Mouse (Mus musculus) cortical plate, adult 2 months (tissue): ENCODE measurements around the gene Crtc2. TPM values are rescaled to one million over a fixed set of nuclear protein-coding genes. Genes with fewer than 3 reads are reported as not detected.

ENCODE experiments used
- H3K27ac ChIP-seq: fragments of 200-500 bp; 2 replicates; pipeline ENCODE4 v1.5.1; 2012; ENCODE audit warnings: low read length, control low read depth, inconsistent platforms; ENCODE audit not compliant: insufficient read depth
- H3K4me1 ChIP-seq: fragments of 200-500 bp; 2 replicates; pipeline ENCODE4 v1.6.1; 2011; ENCODE audit warnings: low read length; ENCODE audit not compliant: control insufficient read depth, insufficient read depth
- H3K4me3 ChIP-seq: fragments of 200-500 bp; 2 replicates; pipeline ENCODE4 v1.5.1; 2011; ENCODE audit warnings: mild to moderate bottlenecking, low read length, control low read depth; ENCODE audit not compliant: insufficient read depth
- CTCF ChIP-seq: fragments of 200-500 bp; IDR thresholded peaks from 2 replicates; pipeline ENCODE4 v1.5.1; 2011; ENCODE audit warnings: mild to moderate bottlenecking, control low read depth, low read length; ENCODE audit not compliant: insufficient read depth; ENCODE audit errors: extremely low read depth
- POLR2A ChIP-seq: fragments of 200-500 bp; IDR thresholded peaks from 2 replicates; pipeline ENCODE4 v1.6.1; 2011; ENCODE audit warnings: mild to moderate bottlenecking, low read length, control low read depth; ENCODE audit not compliant: insufficient read depth; ENCODE audit errors: extremely low read depth
- polyA plus RNA-seq: library from polyadenylated mRNA; depleted of rRNA; stranded (reverse); fragments of >200 nt; gene quantifications from 2 replicates; pipeline ENCODE4 v1.2.3, GENCODE M21; 2012; rRNA removed

The Crtc2 gene
- polyA plus RNA-seq, 1 experiment = 45.7 TPM

DNA sequence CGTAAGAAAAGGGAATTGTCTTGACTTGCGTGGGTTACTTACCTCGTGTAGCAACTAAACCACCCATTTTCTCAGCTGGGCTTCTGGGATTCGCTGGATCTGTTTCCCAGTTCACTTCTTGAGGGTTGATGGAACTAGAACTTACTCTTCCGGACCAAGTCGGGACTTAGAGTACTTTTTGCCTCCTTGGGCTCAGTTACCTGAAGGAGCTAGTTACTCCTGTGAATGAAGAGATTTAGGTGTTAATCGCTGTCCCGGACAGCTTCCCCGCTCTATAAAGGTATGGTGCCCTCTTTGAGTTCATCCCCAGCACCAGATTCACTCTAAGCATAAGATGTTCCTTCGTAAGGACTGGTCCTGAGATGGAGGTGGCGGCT is 40.1 kb downstream of the Crtc2 start:
- no peak overlapping the region for H3K27ac ChIP-seq
- H3K4me3 ChIP-seq = peak overlapping the region; percentile 67
- TF ChIP-seq POLR2A = no peak
- TF ChIP-seq CTCF = no peak
- H3K4me1 ChIP-seq = peaks cover 2% of the 10 kb centered on the region; the same call in 1 of the 2 replicates

- TF ChIP-seq POLR2A (no peak), CTCF (no peak)
- Histone ChIP-seq H3K27ac (no peak overlapping the region), H3K4me1 (peaks cover 2% of the 10 kb centered on the region; the same call in 1 of the 2 replicates)
Measured at GRCm38 (mm10) chr3:90294651-90295050, 40.7 kb downstream of the Crtc2 start.

GRCm38 (mm10) chr3:90305801-90306200 is 51.8 kb downstream of the Crtc2 start:
- no peak overlapping the region for H3K4me3 ChIP-seq
- 0 out of 2 replicates have a peak, but pooled peaks cover 2% of the 10 kb centered on the region for H3K4me1 ChIP-seq
- TF ChIP-seq POLR2A (no peak), CTCF (no peak)
- H3K27ac ChIP-seq = no peak overlapping the region

More at GRCm38 (mm10) chr3:90294651-90295050, 40.7 kb downstream of the Crtc2 start:
- peak overlapping the region; percentile 67; the same call in 1 of the 2 replicates for H3K4me3 ChIP-seq

GRCm38 (mm10) chr3:90309589-90309988 is 55.6 kb downstream of the Crtc2 start:
- Histone ChIP-seq H3K4me1 (0 out of 2 replicates have a peak, but pooled peaks cover 2% of the 10 kb centered on the region), H3K4me3 (no peak overlapping the region), H3K27ac (no peak overlapping the region)
- no peak for TF ChIP-seq CTCF
- no peak for TF ChIP-seq POLR2A

DNA sequence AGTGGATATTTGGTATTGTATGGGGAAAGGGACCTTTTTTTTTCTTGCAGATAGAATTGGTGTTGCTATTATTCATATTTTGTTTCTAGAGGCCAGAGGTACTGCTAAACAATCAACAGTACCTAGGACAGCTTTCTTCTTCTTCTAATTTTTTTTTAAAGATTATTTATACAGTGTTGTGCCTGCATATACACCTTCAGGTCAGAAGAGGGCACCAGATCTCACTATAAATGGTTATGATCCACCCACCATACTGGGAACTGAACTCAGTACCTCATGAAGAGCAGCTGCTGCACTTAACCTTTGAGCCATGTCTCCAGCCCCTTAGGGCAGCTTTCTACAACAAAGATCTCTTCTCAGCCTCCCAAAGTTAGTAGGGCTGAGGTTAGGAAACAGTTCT is 59.4 kb downstream of the Crtc2 start:
- no peaks in the 10 kb centered on the region for H3K4me1 ChIP-seq
- H3K4me3 ChIP-seq = no peak overlapping the region
- TF ChIP-seq CTCF (no peak), POLR2A (no peak)
- no peak overlapping the region for H3K27ac ChIP-seq

Other genes starting within 250 kb of the Crtc2 start
- gene 4933434E20Rik, start 202.5 kb upstream of the Crtc2 start, polyA plus RNA-seq = 95.7 and 99.0 TPM in 2 replicates
- gene Ubap2l, start 201.5 kb upstream of the Crtc2 start, polyA plus RNA-seq = 102 and 105 TPM in 2 replicates
- 177 and 188 TPM in 2 replicates for gene Tpm3, start 181.5 kb upstream of the Crtc2 start, polyA plus RNA-seq
- gene Nup210l, start 150.0 kb upstream of the Crtc2 start, polyA plus RNA-seq = 0.38 TPM in 2 replicates
- 1,605 and 1,617 TPM in 2 replicates for gene Rps27, start 40.5 kb upstream of the Crtc2 start, polyA plus RNA-seq
- gene Rab13, start 40.5 kb upstream of the Crtc2 start, polyA plus RNA-seq = 9.5 and 9.8 TPM in 2 replicates
- 59.2 and 61.0 TPM in 2 replicates for gene Jtb, start 22.6 kb upstream of the Crtc2 start, polyA plus RNA-seq
- 0.27 and 0.49 TPM in 2 replicates for gene Creb3l4, start 10.7 kb upstream of the Crtc2 start, polyA plus RNA-seq
- gene Slc39a1, start 6.0 kb upstream of the Crtc2 start, polyA plus RNA-seq = 32.4 and 34.5 TPM in 2 replicates
- 40.4 and 47.3 TPM in 2 replicates for gene Dennd4b, start 11.0 kb downstream of the Crtc2 start, polyA plus RNA-seq
- gene Gatad2b, start 39.0 kb downstream of the Crtc2 start, polyA plus RNA-seq = 33.2 and 35.4 TPM in 2 replicates
- 6.8 and 9.4 TPM in 2 replicates for gene Slc27a3, start 135.8 kb downstream of the Crtc2 start, polyA plus RNA-seq
- 44.8 and 46.1 TPM in 2 replicates for gene Ints3, start 179.5 kb downstream of the Crtc2 start, polyA plus RNA-seq
- 3.3 and 4.7 TPM in 2 replicates for gene Npr1, start 211.7 kb downstream of the Crtc2 start, polyA plus RNA-seq
- gene Ilf2, start 222.0 kb downstream of the Crtc2 start, polyA plus RNA-seq = 78.7 and 79.5 TPM in 2 replicates
- 65.0 and 73.2 TPM in 2 replicates for gene Snapin, start 236.9 kb downstream of the Crtc2 start, polyA plus RNA-seq